11 mouse cellular contexts compared by ENCODE assay signal in genomic region chr3:35342584-35342983, GRCm38 (mm10).
A peak's percentile ranks its signal among the peaks of the same experiment; 100 is the strongest.
DNase-seq lines count a peak whose midpoint lies in the region; ATAC-seq lines count a peak whose summit lies in the region.
"Had no signal": no experiment of that assay in that cellular context is flagged by ENCODE, and none has a peak within 500 bp of the region (broad histone marks: within the 10 kb centered on the region; RNA-seq: fewer than 3 reads in every experiment).

No protein-coding gene starts in this region.

- no peak overlapping the region for H3K9ac ChIP-seq in hindbrain, embryonic 15.5 days
- no peak overlapping the region for H3K9ac ChIP-seq in neural tube, embryonic 15.5 days (replicated peaks)

- H3K4me2 ChIP-seq in hindbrain, embryonic 15.5 days: no peak overlapping the region
- H3K4me2 ChIP-seq in neural tube, embryonic 15.5 days: no peak overlapping the region

- H3K27me3 ChIP-seq in hindbrain, embryonic 15.5 days: no peaks in the 10 kb centered on the region
- H3K27me3 ChIP-seq in neural tube, embryonic 15.5 days (replicated peaks): no peaks in the 10 kb centered on the region

- ATAC-seq in hindbrain, embryonic 15.5 days (ENCODE audit: low FRiP score, low read depth): no peak
- no peak for ATAC-seq in neural tube, embryonic 15.5 days (ENCODE audit: low FRiP score)

- H3K27ac ChIP-seq in hindbrain, embryonic 15.5 days (replicated peaks): peak overlapping the region; percentile 80
- H3K27ac ChIP-seq in neural tube, embryonic 15.5 days (replicated peaks): peak overlapping the region; percentile 79

- DNase-seq in layer of hippocampus, adult 9-11 months: peak; percentile 16
- DNase-seq in layer of hippocampus, postnatal 10 days (ENCODE audit: low spot score in 2 of 2): no peak
- DNase-seq in fibroblast of lung, adult 2 months (ENCODE audit: low read depth): peak; percentile 10
- DNase-seq in B cell, adult 2 months: no peak
- DNase-seq in embryo, embryonic 10.5 days (ENCODE audit: low spot score): no peak
- DNase-seq in adrenal gland, postnatal 36 days: no peak
- DNase-seq: cerebellum, adult 9-11 months; heart, postnatal 36 days; thymus, postnatal 14 days had no signal

- no peaks in the 10 kb centered on the region for H3K36me3 ChIP-seq in hindbrain, embryonic 15.5 days
- H3K36me3 ChIP-seq in neural tube, embryonic 15.5 days: no peaks in the 10 kb centered on the region

- H3K4me1 ChIP-seq in hindbrain, embryonic 15.5 days (replicated peaks): peaks cover 19% of the 10 kb centered on the region
- H3K4me1 ChIP-seq in neural tube, embryonic 15.5 days: peaks cover 19% of the 10 kb centered on the region

- no peak overlapping the region for H3K4me3 ChIP-seq in hindbrain, embryonic 15.5 days
- H3K4me3 ChIP-seq in neural tube, embryonic 15.5 days (replicated peaks): no peak overlapping the region

- 52% methylated on average over 4 of the region's 4 CpGs for WGBS in hindbrain, embryonic 15.5 days
- 53% methylated on average over 4 of the region's 4 CpGs for WGBS in neural tube, embryonic 15.5 days

- H3K9me3 ChIP-seq in hindbrain, embryonic 15.5 days: no peaks in the 10 kb centered on the region
- H3K9me3 ChIP-seq in neural tube, embryonic 15.5 days (replicated peaks): no peaks in the 10 kb centered on the region

Comparison
In these comparisons a context has a peak if more than half of its experiments do, and no peak if none do; other contexts are left out.
1. DNase-seq: peak in layer of hippocampus, adult 9-11 months (single experiment) and fibroblast of lung, adult 2 months (single experiment); none in layer of hippocampus, postnatal 10 days (0 of 2), B cell, adult 2 months (0 of 2), embryo, embryonic 10.5 days (single experiment) and adrenal gland, postnatal 36 days (0 of 2).